In the genomic region with DNA sequence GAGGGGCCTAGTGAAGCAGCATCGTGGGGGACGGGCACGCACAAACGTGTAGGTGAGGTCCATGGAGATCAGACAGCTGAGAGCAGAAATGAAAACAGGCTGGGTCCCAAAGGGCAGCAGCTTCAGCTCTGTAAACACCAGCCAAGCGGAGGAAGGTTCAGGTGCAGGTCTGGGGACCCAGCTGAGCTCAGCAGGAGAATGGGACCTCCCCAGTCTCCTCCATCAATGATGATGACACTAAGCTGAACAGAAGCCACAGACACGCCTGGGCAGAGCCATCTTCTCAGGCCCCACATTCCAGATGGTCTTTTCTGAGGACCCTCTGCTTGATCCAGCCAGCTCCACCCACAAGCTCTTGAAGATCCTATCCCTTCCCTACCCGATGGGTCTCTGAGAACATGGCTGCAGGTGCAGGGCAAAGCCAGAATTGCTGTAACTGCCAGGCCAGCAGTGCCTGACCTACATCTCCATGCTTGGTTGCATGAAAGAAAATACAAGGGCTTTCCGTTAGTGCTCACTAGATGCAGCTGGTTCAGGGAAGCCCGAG, we compare ENCODE assay signal across 10 mouse cellular contexts. TPM values are rescaled to one million over a fixed set of nuclear protein-coding genes. Genes with fewer than 3 reads are reported as not detected.
DNase-seq lines count a peak whose midpoint lies in the region; ATAC-seq and TF ChIP-seq lines count a peak whose summit lies in the region.
"Had no signal": no experiment of that assay in that cellular context is flagged by ENCODE, and none has a peak within 500 bp of the region (broad histone marks: within the 10 kb centered on the region; RNA-seq: fewer than 3 reads in every experiment).

No protein-coding gene starts in this region.

- H3K9me3 ChIP-seq in hindbrain, embryonic 15.5 days: no peaks in the 10 kb centered on the region
- no peaks in the 10 kb centered on the region for H3K9me3 ChIP-seq in hindbrain, embryonic 11.5 days (ENCODE audit: control insufficient read depth, low read length)
- no peaks in the 10 kb centered on the region for H3K9me3 ChIP-seq in CH12.LX (replicated peaks; ENCODE audit: low read length)
- H3K9me3 ChIP-seq: forebrain, embryonic 13.5 days; heart, embryonic 13.5 days had no signal

- ATAC-seq in hindbrain, embryonic 15.5 days (ENCODE audit: low FRiP score, low read depth): peak; percentile 12
- no peak for ATAC-seq in hindbrain, embryonic 11.5 days (ENCODE audit: low FRiP score)
- ATAC-seq: forebrain, embryonic 13.5 days had no signal

- in situ Hi-C loops in CH12.LX (cut with MboI; ENCODE audit: low pct_ligation_motif_present, low pct_unique_long_range_greater_than_20kb, low sequenced_read_pairs): no loop called here

- no peaks in the 10 kb centered on the region for H3K27me3 ChIP-seq in hindbrain, embryonic 15.5 days
- no peaks in the 10 kb centered on the region for H3K27me3 ChIP-seq in hindbrain, embryonic 11.5 days (ENCODE audit: control insufficient read depth, insufficient read depth, low read length)
- no peaks in the 10 kb centered on the region for H3K27me3 ChIP-seq in CH12.LX (replicated peaks)
- H3K27me3 ChIP-seq: forebrain, embryonic 13.5 days; heart, embryonic 13.5 days had no signal

- TF ChIP-seq RAD21 in CH12.LX (IDR thresholded peaks at IDR 0.05; ENCODE audit: low read depth, low read length): no peak; the same call in 1 of the 2 replicates

- no peak for TF ChIP-seq CTCF in CH12.LX (conservative IDR thresholded peaks at IDR 0.05 in 1 of 2, IDR thresholded peaks at IDR 0.05 in 1 of 2; ENCODE audit: low read depth in 2 of 2, low read length in 2 of 2)

- H3K27ac ChIP-seq in hindbrain, embryonic 15.5 days (replicated peaks): peak overlapping the region; percentile 12
- H3K27ac ChIP-seq in hindbrain, embryonic 11.5 days (ENCODE audit: low read depth, low read length): no peak overlapping the region
- peak overlapping the region; percentile 96 for H3K27ac ChIP-seq in CH12.LX (ENCODE audit: insufficient read depth, low read depth)
- H3K27ac ChIP-seq in macrophage: peak overlapping the region; percentile 96
- H3K27ac ChIP-seq: forebrain, embryonic 13.5 days had no signal

- dilution Hi-C loops in CH12.LX (cut with MboI; ENCODE audit: extremely low pct_ligation_motif_present, extremely low pct_unique_long_range_greater_than_20kb, low sequenced_read_pairs): no loop called here

- H3K4me2 ChIP-seq in hindbrain, embryonic 15.5 days: no peak overlapping the region
- H3K4me2 ChIP-seq in hindbrain, embryonic 11.5 days (replicated peaks; ENCODE audit: low read depth, low read length): no peak overlapping the region
- peak overlapping the region; percentile 47; the same call in 1 of the 2 replicates for H3K4me2 ChIP-seq in CH12.LX (ENCODE audit: insufficient read depth, low read depth, poor library complexity, severe bottlenecking)
- H3K4me2 ChIP-seq: forebrain, embryonic 13.5 days; heart, embryonic 13.5 days had no signal

- peaks cover 17% of the 10 kb centered on the region for H3K4me1 ChIP-seq in hindbrain, embryonic 15.5 days (replicated peaks)
- no peaks in the 10 kb centered on the region for H3K4me1 ChIP-seq in hindbrain, embryonic 11.5 days (replicated peaks; ENCODE audit: control insufficient read depth, insufficient read depth, low read length)
- peaks cover 65 to 84% of the 10 kb centered on the region in 2 experiments for H3K4me1 ChIP-seq in CH12.LX (ENCODE audit: control insufficient read depth in 1 of 2, insufficient read depth in 2 of 2)

- TF ChIP-seq POLR2A in CH12.LX (IDR thresholded peaks at IDR 0.05; ENCODE audit: low read depth, low read length): peak; percentile 29; the same call in 1 of the 2 replicates

- H3K36me3 ChIP-seq in hindbrain, embryonic 15.5 days: no peaks in the 10 kb centered on the region
- no peaks in the 10 kb centered on the region for H3K36me3 ChIP-seq in hindbrain, embryonic 11.5 days (ENCODE audit: control insufficient read depth, insufficient read depth, low read length)
- peaks cover 26 to 55% of the 10 kb centered on the region in 2 experiments for H3K36me3 ChIP-seq in CH12.LX (replicated peaks in 1 of 2; ENCODE audit: control insufficient read depth in 1 of 2, insufficient read depth in 1 of 2, low read length in 1 of 2)
- no peaks in the 10 kb centered on the region for H3K36me3 ChIP-seq in macrophage (ENCODE audit: inconsistent target)

- no peak overlapping the region for H3K4me3 ChIP-seq in hindbrain, embryonic 15.5 days
- H3K4me3 ChIP-seq in hindbrain, embryonic 11.5 days (ENCODE audit: low read depth, low read length): no peak overlapping the region
- H3K4me3 ChIP-seq in CH12.LX (replicated peaks in 1 of 3; ENCODE audit: low read depth in 2 of 3, low read length in 2 of 3, poor library complexity in 1 of 3): no peak overlapping the region
- no peak overlapping the region for H3K4me3 ChIP-seq in macrophage (ENCODE audit: inconsistent target)
- H3K4me3 ChIP-seq: forebrain, embryonic 13.5 days; heart, embryonic 13.5 days had no signal

- H3K9ac ChIP-seq in hindbrain, embryonic 15.5 days: no peak overlapping the region
- H3K9ac ChIP-seq in hindbrain, embryonic 11.5 days (ENCODE audit: low read depth, low read length): no peak overlapping the region
- H3K9ac ChIP-seq in CH12.LX (ENCODE audit: insufficient read depth, low read depth): peak overlapping the region; percentile 34; the same call in 1 of the 2 replicates
- H3K9ac ChIP-seq: forebrain, embryonic 13.5 days; heart, embryonic 13.5 days had no signal

- H3K79me2 ChIP-seq in CH12.LX (replicated peaks; ENCODE audit: control insufficient read depth, extremely low read depth, insufficient read depth, poor library complexity, severe bottlenecking) (peaks cover 93% of the 10 kb centered on the region), macrophage (ENCODE audit: inconsistent target) (peaks cover 100% of the 10 kb centered on the region)

- DNase-seq in hindbrain, embryonic 11.5 days (ENCODE audit: low spot score): no peak
- DNase-seq in CH12.LX (ENCODE audit: extremely low read depth): peak; percentile 81
- peak; percentile 50 for DNase-seq in brain, adult 2 months (ENCODE audit: low read depth, low spot score)
- no peak for DNase-seq in left cerebral cortex, adult 18-20 months (ENCODE audit: low spot score in 2 of 2)
- DNase-seq in adrenal gland, adult 18-20 months (ENCODE audit: low spot score in 2 of 2): no peak
- DNase-seq: layer of hippocampus, postnatal 36 days had no signal

- 60% methylated on average over 9 of the region's 9 CpGs for WGBS in hindbrain, embryonic 15.5 days
- 79% methylated on average over 9 of the region's 9 CpGs for WGBS in hindbrain, embryonic 11.5 days
- 87% methylated on average over 9 of the region's 9 CpGs for WGBS in macrophage (ENCODE audit: missing documents)

- peak; percentile 76 for TF ChIP-seq EP300 in CH12.LX (IDR thresholded peaks at IDR 0.05; ENCODE audit: low read length)

RNA-seq across cellular contexts. Expression of gene Bcl2l1, which starts 37.2 kb away (rescaled TPM):
- 145 and 155 TPM in 2 replicates for polyA plus RNA-seq in hindbrain, embryonic 15.5 days (2015; fragmentation: Nextera tagmentation; extraction: Ambion mirVana)
- 129 and 134 TPM in 2 replicates for polyA plus RNA-seq in hindbrain, embryonic 11.5 days (2014; fragmentation: Nextera tagmentation; extraction: Ambion mirVana)
- total RNA-seq in CH12.LX (2012; rRNA removed) (47.7 and 80.3 TPM in 2 replicates), CH12.LX (2014; rRNA removed) (13.7 and 21.3 TPM in 2 replicates)
- polyA plus RNA-seq in CH12.LX (2012; ENCODE audit: insufficient read length, low read depth) (33.2 and 34.5 TPM in 2 replicates), macrophage (2018) (38.6 to 159 TPM (median 48.4 TPM) in 3 replicates)
- 100 to 1,000 TPM; 136 to 537 (median 201) TPM for total RNA-seq in macrophage (2018; cell fraction: chromatin; rRNA removed)
- total RNA-seq in macrophage (2018; cell fraction: cytosol; rRNA removed): 100 to 1,000 TPM in 7 of 26 experiments, 10 to 100 TPM in 19; 72.0 to 192 (median 85.2) TPM
- 100 to 1,000 TPM; 131 to 456 (median 217) TPM for total RNA-seq in macrophage (2018; cell fraction: nucleus; rRNA removed)
- total RNA-seq in left cerebral cortex, adult 18-20 months (2021): 100 to 1,000 TPM; 124 to 130 TPM
- 10 to 100 TPM; 63.6 to 73.5 TPM for total RNA-seq in adrenal gland, adult 18-20 months (2021)

RNA-seq across cellular contexts. Expression of gene Cox4i2, which starts 40.4 kb away (rescaled TPM):
- 6.3 TPM in 2 replicates for polyA plus RNA-seq in hindbrain, embryonic 15.5 days (2015; fragmentation: Nextera tagmentation; extraction: Ambion mirVana)
- polyA plus RNA-seq in hindbrain, embryonic 11.5 days (2014; fragmentation: Nextera tagmentation; extraction: Ambion mirVana): 4.1 and 4.4 TPM in 2 replicates
- total RNA-seq in CH12.LX (2012; rRNA removed) (not detected in 2 replicates), CH12.LX (2014; rRNA removed) (not detected in 2 replicates)
- polyA plus RNA-seq in CH12.LX (2012; ENCODE audit: insufficient read length, low read depth) (not detected in 2 replicates), macrophage (2018) (not detected in 3 replicates)
- not detected for total RNA-seq in macrophage (2018; cell fraction: chromatin; rRNA removed)
- total RNA-seq in macrophage (2018; cell fraction: cytosol; rRNA removed): not detected
- total RNA-seq in macrophage (2018; cell fraction: nucleus; rRNA removed): not detected
- total RNA-seq in left cerebral cortex, adult 18-20 months (2021): 1 to 10 TPM; 2.7 to 2.8 TPM
- total RNA-seq in adrenal gland, adult 18-20 months (2021): 1 to 10 TPM; 2.5 to 3.8 TPM

RNA-seq across cellular contexts. Expression of gene Tpx2, which starts 53.4 kb away (rescaled TPM):
- 17.4 and 22.3 TPM in 2 replicates for polyA plus RNA-seq in hindbrain, embryonic 15.5 days (2015; fragmentation: Nextera tagmentation; extraction: Ambion mirVana)
- polyA plus RNA-seq in hindbrain, embryonic 11.5 days (2014; fragmentation: Nextera tagmentation; extraction: Ambion mirVana): 139 and 140 TPM in 2 replicates
- total RNA-seq in CH12.LX (2012; rRNA removed): 66.1 and 70.9 TPM in 2 replicates
- total RNA-seq in CH12.LX (2014; rRNA removed): 98.0 and 105 TPM in 2 replicates
- polyA plus RNA-seq in CH12.LX (2012; ENCODE audit: insufficient read length, low read depth): 123 and 127 TPM in 2 replicates
- 10 to 100 TPM in 5 of 26 experiments, 1 to 10 TPM in 21; 2.1 to 18.9 (median 7.1) TPM for total RNA-seq in macrophage (2018; cell fraction: chromatin; rRNA removed)
- 10 to 100 TPM in 13 of 26 experiments, 1 to 10 TPM in 13; 4.3 to 30.1 (median 10.4) TPM for total RNA-seq in macrophage (2018; cell fraction: cytosol; rRNA removed)
- total RNA-seq in macrophage (2018; cell fraction: nucleus; rRNA removed): 10 to 100 TPM in 12 of 26 experiments, 1 to 10 TPM in 14; 2.6 to 18.6 (median 9.8) TPM
- polyA plus RNA-seq in macrophage (2018): 3.4 to 14.0 TPM (median 11.8 TPM) in 3 replicates
- total RNA-seq in left cerebral cortex, adult 18-20 months (2021): 1 to 10 TPM; 2.0 to 2.4 TPM
- 1 to 10 TPM; 1.2 to 2.3 TPM for total RNA-seq in adrenal gland, adult 18-20 months (2021)

RNA-seq across cellular contexts. Expression of gene Id1, which starts 58.3 kb away (rescaled TPM):
- polyA plus RNA-seq in hindbrain, embryonic 15.5 days (2015; fragmentation: Nextera tagmentation; extraction: Ambion mirVana): 55.3 and 57.5 TPM in 2 replicates
- 166 and 168 TPM in 2 replicates for polyA plus RNA-seq in hindbrain, embryonic 11.5 days (2014; fragmentation: Nextera tagmentation; extraction: Ambion mirVana)
- total RNA-seq in CH12.LX (2012; rRNA removed) (0.38 and 0.93 TPM in 2 replicates), CH12.LX (2014; rRNA removed) (not detected in 2 replicates)
- polyA plus RNA-seq in CH12.LX (2012; ENCODE audit: insufficient read length, low read depth) (not detected in 2 replicates), macrophage (2018) (0.27 to 88.3 TPM (median 0.39 TPM) in 3 replicates)
- 1 to 10 TPM in 10 of 26 experiments, under 1 TPM in 6, not detected in 10; 0.68 to 5.0 (median 1.2) TPM for total RNA-seq in macrophage (2018; cell fraction: chromatin; rRNA removed)
- 1 to 10 TPM in 5 of 26 experiments, under 1 TPM in 18, not detected in 3; 0.15 to 1.9 (median 0.52) TPM for total RNA-seq in macrophage (2018; cell fraction: cytosol; rRNA removed)
- total RNA-seq in macrophage (2018; cell fraction: nucleus; rRNA removed): 10 to 100 TPM in 2 of 26 experiments, 1 to 10 TPM in 5, under 1 TPM in 8, not detected in 11; 0.63 to 45.8 (median 0.98) TPM
- 10 to 100 TPM; 20.6 to 27.2 TPM for total RNA-seq in left cerebral cortex, adult 18-20 months (2021)
- total RNA-seq in adrenal gland, adult 18-20 months (2021): 10 to 100 TPM; 51.8 to 93.4 TPM

Comparison
In these comparisons a context has a peak if more than half of its experiments do, and no peak if none do; other contexts are left out.
1. DNase-seq: peak in CH12.LX (single experiment) and brain, adult 2 months (single experiment); none in hindbrain, embryonic 11.5 days (single experiment), left cerebral cortex, adult 18-20 months (0 of 2) and adrenal gland, adult 18-20 months (0 of 2).